Mouse (Mus musculus) heart, embryonic 15.5 days (tissue): Measurements from ENCODE around the gene Yars. TPM values are rescaled to one million over a fixed set of nuclear protein-coding genes. Genes with fewer than 3 reads are reported as not detected.
"Not testable (repeated sequence)": the region's sequence is repeated elsewhere in the genome, so short reads cannot be mapped to it uniquely, and the experiment has no call there.

ENCODE experiments used
- ATAC-seq: fragments of 200-750 bp; cut with Nextera tagmentation; replicated peaks from 2 replicates; pipeline ENCODE4 v1.8.0; 2017; ENCODE audit warnings: low read depth, moderate TSS enrichment; ENCODE audit not compliant: insufficient number of reproducible peaks, insufficient read depth, low FRiP score
- H3K27ac ChIP-seq: fragments of 300-500 bp; sonication (generic); 2 replicates; pipeline ENCODE4 v1.5.1; 2015; ENCODE audit warnings: mild to moderate bottlenecking, inconsistent platforms
- H3K27me3 ChIP-seq: fragments of 300-500 bp; sonication (generic); 2 replicates; pipeline ENCODE4 v1.6.1; 2015; ENCODE audit warnings: inconsistent platforms
- H3K36me3 ChIP-seq: fragments of 300-500 bp; sonication (generic); 2 replicates; pipeline ENCODE4 v1.6.1; 2015; ENCODE audit warnings: mild to moderate bottlenecking, inconsistent platforms
- H3K4me1 ChIP-seq: fragments of 300-500 bp; sonication (generic); replicated peaks from 2 replicates; pipeline ENCODE4 v1.6.1; 2015; ENCODE audit warnings: inconsistent platforms
- H3K4me2 ChIP-seq: fragments of 300-500 bp; sonication (generic); 2 replicates; pipeline ENCODE4 v1.6.1; 2015; ENCODE audit warnings: inconsistent platforms, mild to moderate bottlenecking, moderate library complexity
- H3K4me3 ChIP-seq: fragments of 300-500 bp; sonication (generic); 2 replicates; pipeline ENCODE4 v1.5.1; 2015; ENCODE audit warnings: mild to moderate bottlenecking, inconsistent platforms
- H3K9ac ChIP-seq: fragments of 300-500 bp; sonication (generic); 2 replicates; pipeline ENCODE4 v1.6.1; 2015; ENCODE audit warnings: mild to moderate bottlenecking, inconsistent platforms
- H3K9me3 ChIP-seq: fragments of 300-500 bp; sonication (generic); replicated peaks from 2 replicates; pipeline ENCODE4 v1.6.1; 2016; ENCODE audit warnings: inconsistent platforms
- WGBS: fragments of 180-500 bp; shearing (Covaris S2); methylation state at CpG from one replicate; pipeline ENCODE4 v1.1.7; 2015; ENCODE audit warnings: mixed read lengths; 5-methylcytosine and 5-hydroxymethylcytosine counted together
- polyA plus RNA-seq: library from polyadenylated mRNA; unstranded; fragments of >200 nt; fragmentation: Nextera tagmentation; extraction: Ambion mirVana; gene quantifications from 2 replicates; pipeline ENCODE4 v1.2.1, GENCODE M21; 2015

The Yars gene
- polyA plus RNA-seq, 1 experiment from 2014 or later: 40.8 TPM

DNA sequence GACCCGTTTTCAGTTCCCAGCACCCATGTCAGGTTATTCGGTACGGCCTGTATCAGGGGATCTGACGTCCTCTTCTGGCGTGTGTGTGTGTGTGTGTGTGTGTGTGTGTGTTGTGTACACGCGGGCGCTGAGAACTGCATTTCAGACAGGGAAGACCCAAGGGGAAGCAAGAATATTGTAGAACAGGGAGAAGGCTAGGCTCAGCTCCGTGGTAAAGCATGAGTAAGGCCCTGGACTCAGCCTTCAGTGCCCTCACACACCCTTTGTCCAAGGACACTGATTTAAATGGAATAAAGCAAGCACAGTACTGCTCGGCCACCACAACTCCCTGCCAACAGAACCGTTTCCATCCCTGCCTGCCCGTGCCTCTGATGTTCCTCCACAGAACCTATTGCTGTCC, 978 bp downstream of the Yars start:
- Histone ChIP-seq H3K36me3 (0 out of 2 replicates have a peak, but pooled peaks cover under 1% of the 10 kb centered on the region), H3K9me3 (no peaks in the 10 kb centered on the region), H3K4me1 (peaks cover 24% of the 10 kb centered on the region), H3K27ac (peak overlapping the region; percentile 93), H3K4me2 (peak overlapping the region; percentile 74), H3K4me3 (peak overlapping the region; percentile 66), H3K9ac (peak overlapping the region; percentile 69), H3K27me3 (no peaks in the 10 kb centered on the region)
- ATAC-seq: no peak
- WGBS: 3% methylated on average over 12 of the region's 12 CpGs

GRCm38 (mm10) chr4:129191691-129192090, 2.1 kb downstream of the Yars start:
- no peak overlapping the region for H3K4me2 ChIP-seq
- H3K36me3 ChIP-seq: peaks cover 9% of the 10 kb centered on the region; the same call in 1 of the 2 replicates
- H3K27ac ChIP-seq: no peak overlapping the region
- H3K9ac ChIP-seq: no peak overlapping the region
- peaks cover 24% of the 10 kb centered on the region for H3K4me1 ChIP-seq
- 74% methylated on average over 5 of the region's 5 CpGs for WGBS
- ATAC-seq: no peak
- no peaks in the 10 kb centered on the region for H3K9me3 ChIP-seq
- H3K27me3 ChIP-seq: no peaks in the 10 kb centered on the region
- H3K4me3 ChIP-seq: no peak overlapping the region

- Histone ChIP-seq H3K27me3 (no peaks in the 10 kb centered on the region), H3K4me3 (no peak overlapping the region), H3K36me3 (peaks cover 31% of the 10 kb centered on the region), H3K9me3 (no peaks in the 10 kb centered on the region), H3K4me2 (no peak overlapping the region), H3K27ac (no peak overlapping the region), H3K4me1 (peaks cover 16% of the 10 kb centered on the region), H3K9ac (no peak overlapping the region)
- no peak for ATAC-seq
- 95% methylated on average over 1 of the region's 1 CpGs for WGBS
These were observed 4.7 kb downstream of the Yars start for GRCm38 (mm10) chr4:129194280-129194679.

- 97% methylated on average over 6 of the region's 6 CpGs for WGBS
- H3K4me1 ChIP-seq: no peaks in the 10 kb centered on the region
- no peak overlapping the region for H3K4me3 ChIP-seq
- no peak overlapping the region for H3K9ac ChIP-seq
- no peaks in the 10 kb centered on the region for H3K27me3 ChIP-seq
- no peak overlapping the region for H3K4me2 ChIP-seq
- H3K27ac ChIP-seq: no peak overlapping the region
- peaks cover 52% of the 10 kb centered on the region for H3K36me3 ChIP-seq
- no peaks in the 10 kb centered on the region for H3K9me3 ChIP-seq
- no peak for ATAC-seq
These were observed 8.0 kb downstream of the Yars start for GRCm38 (mm10) chr4:129197514-129197913.

- Histone ChIP-seq H3K4me3 (no peak overlapping the region), H3K27ac (no peak overlapping the region), H3K4me2 (no peak overlapping the region), H3K36me3 (peaks cover 78% of the 10 kb centered on the region), H3K27me3 (no peaks in the 10 kb centered on the region), H3K4me1 (no peaks in the 10 kb centered on the region), H3K9ac (no peak overlapping the region), H3K9me3 (no peaks in the 10 kb centered on the region)
- no peak for ATAC-seq
- WGBS: 90% methylated on average over 10 of the region's 10 CpGs
These were observed 15.1 kb downstream of the Yars start for GRCm38 (mm10) chr4:129204655-129205054.

DNA sequence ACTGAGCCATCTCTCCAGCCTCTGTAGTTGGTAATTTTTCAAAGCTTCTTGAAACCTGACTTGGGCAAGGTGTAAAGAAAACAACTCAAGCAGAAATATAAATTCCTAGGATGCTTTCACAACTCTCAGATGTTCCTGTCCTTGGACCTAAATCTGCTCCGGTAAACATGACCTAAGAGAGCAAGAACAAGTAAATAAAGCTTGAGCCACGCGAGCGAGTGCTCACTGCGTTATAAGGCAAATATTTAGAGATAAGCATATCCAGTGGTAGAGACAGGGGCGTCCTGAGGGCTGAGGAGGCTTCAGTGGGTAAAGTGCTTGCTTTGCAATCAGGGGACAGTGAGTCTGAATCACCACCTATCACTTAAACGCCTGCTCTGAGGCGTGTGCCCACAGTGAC, 17.2 kb downstream of the Yars start:
- H3K4me3 ChIP-seq: no peak overlapping the region
- H3K9ac ChIP-seq: no peak overlapping the region
- no peak overlapping the region for H3K27ac ChIP-seq
- H3K27me3 ChIP-seq: no peaks in the 10 kb centered on the region
- 85% methylated on average over 8 of the region's 8 CpGs for WGBS
- H3K36me3 ChIP-seq: peaks cover 78% of the 10 kb centered on the region
- H3K4me1 ChIP-seq: no peaks in the 10 kb centered on the region
- H3K9me3 ChIP-seq: no peaks in the 10 kb centered on the region
- ATAC-seq: no peak
- H3K4me2 ChIP-seq: no peak overlapping the region

DNA sequence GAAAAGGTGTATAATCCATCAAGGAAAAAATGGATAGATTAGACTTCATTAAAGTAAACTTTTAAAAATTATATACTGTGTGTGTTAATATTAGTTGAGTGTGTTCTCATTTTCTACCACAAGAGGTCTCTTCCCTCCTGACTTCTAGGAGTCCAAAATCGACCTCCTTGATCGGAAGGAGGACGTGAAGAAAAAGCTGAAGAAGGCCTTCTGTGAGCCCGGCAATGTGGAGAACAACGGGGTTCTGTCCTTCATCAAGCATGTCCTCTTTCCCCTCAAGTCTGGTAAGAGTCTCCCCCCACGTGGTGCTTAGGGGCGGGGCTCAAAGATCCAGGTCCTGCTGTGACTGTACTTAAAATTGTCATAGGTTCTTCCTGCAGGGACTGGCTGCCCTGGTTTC, 19.9 kb downstream of the Yars start:
- H3K4me2 ChIP-seq: no peak overlapping the region
- H3K9me3 ChIP-seq: no peaks in the 10 kb centered on the region
- 71% methylated on average over 7 of the region's 7 CpGs for WGBS
- peaks cover 68% of the 10 kb centered on the region for H3K36me3 ChIP-seq
- H3K9ac ChIP-seq: no peak overlapping the region
- no peaks in the 10 kb centered on the region for H3K4me1 ChIP-seq
- ATAC-seq: no peak
- H3K27ac ChIP-seq: no peak overlapping the region
- H3K4me3 ChIP-seq: no peak overlapping the region
- H3K27me3 ChIP-seq: no peaks in the 10 kb centered on the region

GRCm38 (mm10) chr4:129211461-129211860, 21.9 kb downstream of the Yars start:
- Histone ChIP-seq H3K27me3 (no peaks in the 10 kb centered on the region), H3K36me3 (peaks cover 70% of the 10 kb centered on the region), H3K4me3 (no peak overlapping the region), H3K27ac (no peak overlapping the region), H3K4me2 (no peak overlapping the region), H3K9ac (no peak overlapping the region), H3K9me3 (no peaks in the 10 kb centered on the region), H3K4me1 (no peaks in the 10 kb centered on the region)
- WGBS: 64% methylated on average over 4 of the region's 4 CpGs
- no peak for ATAC-seq

- WGBS: 72% methylated on average over 3 of the region's 3 CpGs
- peaks cover 72% of the 10 kb centered on the region for H3K36me3 ChIP-seq
These were observed 22.9 kb downstream of the Yars start for GRCm38 (mm10) chr4:129212486-129212885.

GRCm38 (mm10) chr4:129218569-129219175, 29.1 kb downstream of the Yars start:
- Histone ChIP-seq H3K9me3 (no peaks in the 10 kb centered on the region), H3K36me3 (peaks cover 46% of the 10 kb centered on the region), H3K27me3 (peaks cover 29% of the 10 kb centered on the region), H3K4me2 (no peak overlapping the region), H3K27ac (no peak overlapping the region), H3K4me3 (no peak overlapping the region), H3K9ac (no peak overlapping the region), H3K4me1 (peaks cover 13% of the 10 kb centered on the region)
- WGBS: 75% methylated on average over 7 of the region's 7 CpGs
- no peak for ATAC-seq

More at GRCm38 (mm10) chr4:129212486-129212885, 22.9 kb downstream of the Yars start:
- H3K4me3 ChIP-seq, ATAC-seq, H3K27ac ChIP-seq, H3K9ac ChIP-seq, H3K4me1 ChIP-seq, H3K27me3 ChIP-seq, H3K4me2 ChIP-seq, H3K9me3 ChIP-seq: not testable (repeated sequence)

DNA sequence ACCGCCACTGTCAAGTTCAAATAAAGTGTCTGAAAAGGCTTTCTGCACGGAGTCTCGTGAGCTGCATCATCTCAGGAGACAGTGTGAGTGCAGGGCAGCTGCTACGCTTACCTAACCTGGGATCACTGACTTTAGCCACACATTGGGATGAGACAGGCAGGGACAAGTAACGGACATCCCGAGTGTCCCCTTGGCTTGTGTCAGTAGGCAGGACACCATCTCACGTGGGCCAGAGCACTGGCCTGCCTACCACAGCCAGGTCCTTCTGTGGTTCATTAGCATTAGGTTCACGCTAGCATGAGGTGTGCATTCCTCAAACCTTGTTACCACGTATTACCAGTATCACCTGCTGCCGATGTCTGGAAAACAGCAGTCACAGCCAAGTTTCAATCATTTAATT, 29.6 kb downstream of the Yars start:
- 83% methylated on average over 10 of the region's 10 CpGs for WGBS
- no peak for ATAC-seq
- H3K27ac ChIP-seq: no peak overlapping the region
- H3K36me3 ChIP-seq: peaks cover 46% of the 10 kb centered on the region
- no peaks in the 10 kb centered on the region for H3K9me3 ChIP-seq
- H3K4me2 ChIP-seq: no peak overlapping the region
- H3K9ac ChIP-seq: no peak overlapping the region
- peaks cover 18% of the 10 kb centered on the region for H3K4me1 ChIP-seq
- no peak overlapping the region for H3K4me3 ChIP-seq
- H3K27me3 ChIP-seq: peaks cover 34% of the 10 kb centered on the region

DNA sequence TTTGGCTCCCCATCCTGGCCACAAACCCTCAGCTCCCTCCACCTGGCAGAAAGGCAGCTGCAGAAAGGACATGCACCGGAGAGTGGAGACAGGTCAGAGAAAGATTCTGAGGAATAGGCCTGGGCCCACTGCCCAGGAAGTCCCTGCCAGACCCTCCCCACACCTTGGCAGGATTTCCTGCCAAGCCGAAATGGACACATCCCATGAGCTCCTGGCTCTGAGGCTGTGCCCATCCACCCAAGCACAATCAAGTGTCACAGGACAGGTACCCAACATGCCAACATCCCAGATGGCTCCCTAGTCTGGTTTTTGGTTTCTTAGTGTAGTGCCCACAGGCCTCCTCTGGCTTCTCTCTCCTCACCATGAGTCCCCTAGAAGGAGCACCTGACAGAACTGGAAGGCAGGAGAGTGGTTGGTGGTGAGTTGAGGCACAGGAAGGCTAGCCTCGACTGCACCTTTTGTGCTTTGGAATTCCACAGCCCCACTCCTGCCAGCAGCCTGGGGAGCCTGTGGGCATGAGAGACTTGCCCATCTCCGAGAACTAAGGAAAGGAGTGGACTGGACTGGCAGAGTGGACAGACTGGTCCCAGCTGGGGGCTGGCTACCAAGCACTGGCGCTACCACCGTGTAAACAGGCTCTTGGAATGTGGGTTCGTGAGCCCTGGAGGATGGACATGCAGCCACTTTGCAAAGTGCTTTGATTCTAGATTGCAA, 31.0 kb downstream of the Yars start:
- H3K9me3 ChIP-seq: no peaks in the 10 kb centered on the region
- no peak overlapping the region for H3K9ac ChIP-seq
- 67% methylated on average over 7 of the region's 7 CpGs for WGBS
- peaks cover 36% of the 10 kb centered on the region for H3K36me3 ChIP-seq
- H3K4me1 ChIP-seq: peaks cover 19% of the 10 kb centered on the region
- no peak for ATAC-seq
- H3K27me3 ChIP-seq: peaks cover 46% of the 10 kb centered on the region
- H3K27ac ChIP-seq: no peak overlapping the region
- no peak overlapping the region for H3K4me2 ChIP-seq
- H3K4me3 ChIP-seq: no peak overlapping the region
